Mouse (Mus musculus) kidney, postnatal 0 days (tissue): ENCODE data around the gene Gm7697. TPM values are rescaled to one million over a fixed set of nuclear protein-coding genes. Genes with fewer than 3 reads are reported as not detected.
"Not testable (repeated sequence)": the region's sequence is repeated elsewhere in the genome, so short reads cannot be mapped to it uniquely, and the experiment has no call there.

Source experiments
- ATAC-seq: fragments of 200-750 bp; cut with Nextera tagmentation; replicated peaks from 2 replicates; pipeline ENCODE4 v1.8.0; 2017; ENCODE audit warnings: low read depth, moderate number of reproducible peaks, moderate TSS enrichment, moderate library complexity; ENCODE audit not compliant: low FRiP score
- DNase-seq: peaks from one replicate; pipeline ENCODE4 v3.0.0-alpha.2; 2016; ENCODE audit warnings: low spot score
- H3K27ac ChIP-seq: fragments of 300-500 bp; sonication (generic); 2 replicates; pipeline ENCODE4 v1.5.1; 2014; ENCODE audit warnings: mild to moderate bottlenecking
- H3K27me3 ChIP-seq: fragments of 300-500 bp; sonication (generic); 2 replicates; pipeline ENCODE4 v1.6.1; 2014; ENCODE audit warnings: low read length, mixed read lengths; ENCODE audit not compliant: insufficient read depth
- H3K36me3 ChIP-seq: fragments of 300-500 bp; sonication (generic); 2 replicates; pipeline ENCODE4 v1.6.1; 2014; ENCODE audit warnings: low read length, mixed read lengths; ENCODE audit not compliant: insufficient read depth
- H3K4me1 ChIP-seq: fragments of 300-500 bp; sonication (generic); replicated peaks from 2 replicates; pipeline ENCODE4 v1.6.1; 2014; ENCODE audit warnings: antibody characterized with exemption, low read length, mixed read lengths; ENCODE audit not compliant: insufficient read depth
- H3K4me2 ChIP-seq: fragments of 300-500 bp; sonication (generic); 2 replicates; pipeline ENCODE4 v1.6.1; 2014; ENCODE audit warnings: mild to moderate bottlenecking, low read length, moderate library complexity, mixed read lengths
- H3K4me3 ChIP-seq: fragments of 300-500 bp; sonication (generic); replicated peaks from 2 replicates; pipeline ENCODE4 v1.5.1; 2014; ENCODE audit warnings: low read depth, low read length
- H3K9ac ChIP-seq: fragments of 300-500 bp; sonication (generic); 2 replicates; pipeline ENCODE4 v1.6.1; 2014; ENCODE audit warnings: low read depth, low read length
- H3K9me3 ChIP-seq: fragments of 300-500 bp; sonication (generic); replicated peaks from 2 replicates; pipeline ENCODE4 v1.6.1; 2016; ENCODE audit warnings: low read length, inconsistent platforms, mixed read lengths
- CTCF ChIP-seq: IDR thresholded peaks from 2 replicates; pipeline ENCODE4 v1.5.1; 2016; ENCODE audit warnings: antibody characterized with exemption, low read depth, mild to moderate bottlenecking, moderate library complexity
- WGBS: fragments of 180-500 bp; shearing (Covaris S2); extraction: QIAGEN DNeasy Blood & Tissue Kit; methylation state at CpG from one replicate; pipeline ENCODE4 v1.1.7; 2014; 5-methylcytosine and 5-hydroxymethylcytosine counted together
- polyA plus RNA-seq: library from polyadenylated mRNA; unstranded; fragments of >200 nt; fragmentation: Nextera tagmentation; extraction: Ambion mirVana; gene quantifications from 2 replicates; pipeline ENCODE4 v1.2.1, GENCODE M21; 2015

Gm7697 gene
- not detected in 2 replicates for polyA plus RNA-seq

- H3K4me3 ChIP-seq, DNase-seq, H3K27ac ChIP-seq, H3K36me3 ChIP-seq, H3K27me3 ChIP-seq, H3K4me1 ChIP-seq, ATAC-seq, H3K4me2 ChIP-seq, H3K9me3 ChIP-seq, H3K9ac ChIP-seq: not testable (repeated sequence)
- 63% methylated on average over 1 of the region's 3 CpGs for WGBS
These were observed at the start of gene Gm7697 for GRCm38 (mm10) chr8:69522876-69523275. TSS of gene Gm7697 (minus strand) at chr8:69522976.

GRCm38 (mm10) chr8:69551249-69551648 is 28.5 kb upstream of the Gm7697 start:
- DNase-seq, result not testable (repeated sequence)

GRCm38 (mm10) chr8:69549556-69549955 is 26.8 kb upstream of the Gm7697 start:
- peak; percentile 65 for TF ChIP-seq CTCF
- 8% methylated on average over 8 of the region's 8 CpGs for WGBS

More at GRCm38 (mm10) chr8:69551249-69551648, 28.5 kb upstream of the Gm7697 start:
- not testable (repeated sequence) for H3K9me3 ChIP-seq, H3K4me2 ChIP-seq, H3K27me3 ChIP-seq, ATAC-seq, H3K4me3 ChIP-seq, H3K9ac ChIP-seq, H3K27ac ChIP-seq, H3K4me1 ChIP-seq, H3K36me3 ChIP-seq
- 54% methylated on average over 2 of the region's 2 CpGs for WGBS

GRCm38 (mm10) chr8:69548114-69548513 is 25.3 kb upstream of the Gm7697 start:
- not testable (repeated sequence) for H3K9ac ChIP-seq, H3K36me3 ChIP-seq, H3K27me3 ChIP-seq, H3K4me2 ChIP-seq, H3K27ac ChIP-seq, H3K4me1 ChIP-seq, ATAC-seq, H3K4me3 ChIP-seq, DNase-seq, H3K9me3 ChIP-seq
- 92% methylated on average over 3 of the region's 3 CpGs for WGBS

More at GRCm38 (mm10) chr8:69549556-69549955, 26.8 kb upstream of the Gm7697 start:
- not testable (repeated sequence) for H3K4me3 ChIP-seq, H3K4me1 ChIP-seq, ATAC-seq, H3K27me3 ChIP-seq, H3K9ac ChIP-seq, H3K4me2 ChIP-seq, H3K9me3 ChIP-seq, H3K36me3 ChIP-seq, H3K27ac ChIP-seq
- peak; percentile 65 for DNase-seq

GRCm38 (mm10) chr8:69547208-69547607 is 24.4 kb upstream of the Gm7697 start:
- not testable (repeated sequence) for ATAC-seq, H3K4me1 ChIP-seq, H3K4me2 ChIP-seq, H3K27ac ChIP-seq, H3K27me3 ChIP-seq, H3K9ac ChIP-seq, H3K4me3 ChIP-seq, H3K36me3 ChIP-seq, H3K9me3 ChIP-seq
- DNase-seq, result peak; percentile 44
- 68% methylated on average over 7 of the region's 7 CpGs for WGBS
- TF ChIP-seq CTCF, result peak; percentile 53; the same call in 1 of the 2 replicates

GRCm38 (mm10) chr8:69545020-69545419 is 22.2 kb upstream of the Gm7697 start:
- H3K27me3 ChIP-seq, H3K4me1 ChIP-seq, H3K36me3 ChIP-seq, H3K9ac ChIP-seq, H3K4me2 ChIP-seq, H3K27ac ChIP-seq, H3K4me3 ChIP-seq, H3K9me3 ChIP-seq, ATAC-seq: not testable (repeated sequence)
- peak; percentile 4 for DNase-seq
- 33% methylated on average over 1 of the region's 1 CpGs for WGBS
- peak; percentile 49 for TF ChIP-seq CTCF

- not testable (repeated sequence) for ATAC-seq, H3K9ac ChIP-seq, H3K4me1 ChIP-seq, H3K4me2 ChIP-seq, H3K27ac ChIP-seq, H3K9me3 ChIP-seq, H3K27me3 ChIP-seq, H3K36me3 ChIP-seq, DNase-seq, H3K4me3 ChIP-seq
- 82% methylated on average over 13 of the region's 13 CpGs for WGBS
These were observed 21.7 kb upstream of the Gm7697 start for GRCm38 (mm10) chr8:69544511-69544910.

- peak; percentile 52; the same call in 1 of the 2 replicates for ATAC-seq
- H3K27me3 ChIP-seq, H3K4me2 ChIP-seq, H3K9me3 ChIP-seq, H3K9ac ChIP-seq, H3K27ac ChIP-seq, H3K4me1 ChIP-seq, H3K36me3 ChIP-seq, H3K4me3 ChIP-seq, DNase-seq: not testable (repeated sequence)
- WGBS, result 90% methylated on average over 4 of the region's 6 CpGs
These were observed 21.2 kb upstream of the Gm7697 start for GRCm38 (mm10) chr8:69543984-69544383.

GRCm38 (mm10) chr8:69540764-69541163 is 18.0 kb upstream of the Gm7697 start:
- H3K27ac ChIP-seq, ATAC-seq, H3K36me3 ChIP-seq, H3K9me3 ChIP-seq, H3K27me3 ChIP-seq, H3K9ac ChIP-seq, H3K4me1 ChIP-seq, DNase-seq, H3K4me2 ChIP-seq, H3K4me3 ChIP-seq: not testable (repeated sequence)
- 81% methylated on average over 6 of the region's 7 CpGs for WGBS

GRCm38 (mm10) chr8:69540331-69540730 is 17.6 kb upstream of the Gm7697 start:
- 31% methylated on average over 1 of the region's 1 CpGs for WGBS
- H3K9ac ChIP-seq, ATAC-seq, DNase-seq, H3K27me3 ChIP-seq, H3K4me3 ChIP-seq, H3K27ac ChIP-seq, H3K36me3 ChIP-seq, H3K4me1 ChIP-seq, H3K4me2 ChIP-seq, H3K9me3 ChIP-seq: not testable (repeated sequence)
